Comparison of ENCODE assay signal across 13 mouse cellular contexts in the genomic region with DNA sequence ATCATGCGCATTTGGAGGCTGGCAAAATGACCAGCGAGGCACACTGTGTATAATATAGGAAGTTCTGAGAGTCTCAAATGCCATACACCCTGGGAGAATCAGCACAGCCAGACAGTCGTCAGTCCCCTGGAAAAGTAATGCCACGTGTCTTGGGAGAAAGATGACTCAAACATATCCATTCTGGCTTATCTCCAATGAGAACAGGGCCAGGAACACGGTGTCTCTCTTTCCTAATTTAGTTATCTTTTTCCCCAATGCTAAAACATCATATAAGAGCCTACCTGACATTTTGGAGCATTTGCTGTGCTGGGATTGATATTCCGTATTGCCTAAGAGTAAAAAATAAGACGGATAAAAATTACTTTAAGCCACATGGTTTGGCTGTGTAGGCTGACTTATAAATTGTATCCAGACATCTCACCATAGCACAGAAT. TPM values are rescaled to one million over a fixed set of nuclear protein-coding genes. Genes with fewer than 3 reads are reported as not detected.
DNase-seq lines count a peak whose midpoint lies in the region; TF ChIP-seq lines count a peak whose summit lies in the region.
"Had no signal": no experiment of that assay in that cellular context is flagged by ENCODE, and none has a peak within 500 bp of the region (broad histone marks: within the 10 kb centered on the region; RNA-seq: fewer than 3 reads in every experiment).

No protein-coding gene starts in this region.

- 94% methylated on average over 7 of the region's 7 CpGs for WGBS in forebrain, embryonic 10.5 days

- no peak overlapping the region for H3K4me3 ChIP-seq in embryonic fibroblast, embryonic 13.5 days (ENCODE audit: insufficient read depth, low read length)
- no peak overlapping the region for H3K4me3 ChIP-seq in forebrain, embryonic 10.5 days
- H3K4me3 ChIP-seq: hindbrain, embryonic 12.5 days; liver, embryonic 13.5 days had no signal

- DNase-seq in heart, adult 8-10 months (ENCODE audit: low spot score), result peak; percentile 17
- DNase-seq in heart, postnatal 4 days, result no peak
- DNase-seq in brain, adult 2 months (ENCODE audit: low read depth, low spot score), result peak; percentile 84
- DNase-seq in right cerebral cortex, adult 2 months (ENCODE audit: low spot score in 2 of 2), result peak; percentile 57 to 65
- DNase-seq in cerebellum, adult 9-10 months, result no peak
- no peak for DNase-seq in lung, adult 18-20 months
- no peak for DNase-seq in forebrain, embryonic 10.5 days (ENCODE audit: extremely low spot score, low spot score)
- DNase-seq: cerebellum, postnatal 10 days; gastrocnemius, postnatal 25 days; liver, embryonic 13.5 days; midbrain, embryonic 14.5 days had no signal

- no peak for TF ChIP-seq POLR2A in embryonic fibroblast, embryonic 13.5 days (IDR thresholded peaks at IDR 0.05; ENCODE audit: low read depth, low read length)

- peaks cover 92% of the 10 kb centered on the region for H3K36me3 ChIP-seq in forebrain, embryonic 10.5 days (replicated peaks)

- H3K27ac ChIP-seq in embryonic fibroblast, embryonic 13.5 days (ENCODE audit: insufficient read depth, low read length), result peak overlapping the region; percentile 46
- H3K27ac ChIP-seq in forebrain, embryonic 10.5 days, result no peak overlapping the region
- H3K27ac ChIP-seq: hindbrain, embryonic 12.5 days; liver, embryonic 13.5 days had no signal

- no peaks in the 10 kb centered on the region for H3K9me3 ChIP-seq in forebrain, embryonic 10.5 days
- H3K9me3 ChIP-seq: hindbrain, embryonic 12.5 days; liver, embryonic 13.5 days had no signal

- no peak for TF ChIP-seq CTCF in embryonic fibroblast, embryonic 13.5 days (IDR thresholded peaks at IDR 0.05; ENCODE audit: borderline replicate concordance, insufficient read depth, low read length)

- H3K27me3 ChIP-seq in forebrain, embryonic 10.5 days (ENCODE audit: poor library complexity, severe bottlenecking), result no peaks in the 10 kb centered on the region
- H3K27me3 ChIP-seq: hindbrain, embryonic 12.5 days; liver, embryonic 13.5 days had no signal

- peaks cover 9% of the 10 kb centered on the region for H3K4me1 ChIP-seq in embryonic fibroblast, embryonic 13.5 days (ENCODE audit: control insufficient read depth, insufficient read depth, low read length)
- H3K4me1 ChIP-seq in forebrain, embryonic 10.5 days, result no peaks in the 10 kb centered on the region
- H3K4me1 ChIP-seq: hindbrain, embryonic 12.5 days; liver, embryonic 13.5 days had no signal

RNA-seq across cellular contexts. Expression of a gene that starts 54.2 kb away (rescaled TPM):
- total RNA-seq in heart, adult 8-10 months (2022), result 10 to 100 TPM; 68.5 to 92.9 (median 77.7) TPM
- 10 to 100 TPM; 64.7 to 69.2 TPM for total RNA-seq in heart, postnatal 4 days (2021)
- 128 and 143 TPM in 2 replicates for polyA plus RNA-seq in embryonic fibroblast, embryonic 13.5 days (2011; ENCODE audit: insufficient read length, low read depth, missing spikeins)
- 34.5 and 36.8 TPM in 2 replicates for polyA plus RNA-seq in forebrain, embryonic 10.5 days (2016; fragmentation: Nextera tagmentation; extraction: Ambion mirVana)

Comparison
In these comparisons a context has a peak if more than half of its experiments do, and no peak if none do; other contexts are left out.
1. DNase-seq: peak in heart, adult 8-10 months (single experiment), brain, adult 2 months (single experiment) and right cerebral cortex, adult 2 months (2 of 2); none in heart, postnatal 4 days (single experiment), cerebellum, adult 9-10 months (single experiment), lung, adult 18-20 months (0 of 2) and forebrain, embryonic 10.5 days (single experiment).